Mouse (Mus musculus): ENCODE results near the gene Smg8.

GRCm38 (mm10) chr11:87108755-87109518, 22.4 kb upstream of the Smg8 start, which contains the start of gene Ska2:
- TF ChIP-seq CTCF (conservative IDR thresholded peaks at IDR 0.05; ENCODE audit: insufficient read depth, insufficient read length, low read depth, low read length) (no peak), POLR2A (IDR thresholded peaks at IDR 0.05; ENCODE audit: low read depth, low read length) (no peak)

Data from kidney, adult 2 months (tissue).